Mouse (Mus musculus) kidney, postnatal 14 days (tissue): ENCODE results near the gene Maz.
A peak's percentile ranks its signal among the peaks of the same experiment; 100 is the strongest.

ENCODE experiments used
- DNase-seq: peaks from one replicate; pipeline ENCODE4 v3.0.0; 2022; ENCODE audit warnings: mixed read lengths

The Maz gene

DNA sequence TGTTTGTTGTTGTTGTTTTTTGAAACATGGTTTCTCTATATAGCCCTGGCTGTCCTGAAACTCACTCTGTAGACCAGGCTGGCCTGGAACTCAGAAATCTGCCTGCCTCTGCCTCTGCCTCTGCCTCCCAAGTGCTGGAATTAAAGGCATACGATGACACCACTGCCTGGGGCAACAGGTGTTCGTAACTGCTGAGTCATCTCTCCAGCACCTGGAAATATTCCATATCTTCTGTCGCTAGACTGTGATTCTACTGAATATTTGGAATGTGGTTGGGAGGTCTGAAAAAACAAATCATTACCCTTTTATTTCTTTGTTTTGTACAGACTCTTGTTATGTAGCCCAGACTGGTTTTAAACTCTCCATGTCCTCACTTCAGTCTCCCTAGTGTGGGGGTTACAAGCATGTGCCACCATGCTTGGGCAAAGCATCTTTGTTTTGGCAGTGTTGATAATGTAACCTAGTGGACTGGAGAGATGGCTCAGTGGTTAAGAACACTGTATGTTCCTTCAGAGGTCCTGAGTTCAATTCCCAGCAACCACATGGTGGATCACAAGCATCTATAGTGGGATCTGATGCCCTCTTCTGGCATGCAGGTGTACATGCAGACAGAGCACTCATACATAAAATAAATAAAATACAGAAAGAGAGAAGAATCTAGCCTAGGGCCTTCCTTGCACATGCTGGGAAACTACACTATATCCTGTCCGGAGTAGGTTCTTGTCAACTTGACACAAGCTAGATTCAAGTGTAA is 22.5 kb downstream of the Maz start:
- DNase-seq, result no peak

- no peak for DNase-seq
Measured at GRCm38 (mm10) chr7:127003620-127004019, 23.2 kb downstream of the Maz start.

DNA sequence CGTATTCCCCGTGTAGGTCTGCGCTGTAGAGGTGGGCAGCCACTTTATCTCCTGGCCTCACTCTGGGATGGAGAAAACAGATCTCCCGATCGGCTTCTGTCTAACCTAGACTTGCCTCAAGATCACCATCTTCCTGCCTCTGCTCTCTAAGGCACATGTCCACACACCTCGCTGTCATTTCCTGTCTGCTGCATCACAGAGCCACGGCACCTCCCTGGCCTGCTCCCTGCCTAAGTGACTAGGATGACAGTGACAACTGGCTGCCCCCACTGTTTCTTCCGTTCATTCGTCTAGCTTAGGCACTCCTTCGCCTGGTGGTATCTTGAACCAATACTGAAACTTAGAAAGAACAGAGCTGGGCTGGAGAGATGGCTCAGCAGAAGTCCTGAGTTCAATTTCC is 27.3 kb downstream of the Maz start:
- DNase-seq, result no peak

- no peak for DNase-seq
Measured at GRCm38 (mm10) chr7:126996449-126996848, 30.4 kb downstream of the Maz start.

DNA sequence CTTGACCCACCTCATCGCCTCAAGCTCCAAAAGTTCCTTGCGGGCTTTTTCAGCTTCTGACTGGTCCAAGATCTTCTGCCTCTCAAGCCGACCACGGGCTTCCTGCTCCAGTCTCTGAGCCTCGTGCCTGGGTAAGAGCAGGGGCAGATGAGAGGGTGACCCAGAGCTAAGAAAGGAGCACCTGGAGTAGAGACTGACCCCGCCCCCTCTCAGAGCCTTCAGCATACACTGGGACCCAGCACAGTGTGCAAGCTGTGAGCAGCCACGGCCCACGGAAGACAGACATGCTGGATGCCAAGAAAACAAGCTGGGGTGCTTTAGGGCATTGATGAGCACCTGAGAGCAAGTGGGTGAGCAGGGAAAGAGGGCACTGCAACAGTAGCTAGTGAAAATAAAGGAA is 38.0 kb downstream of the Maz start:
- no peak for DNase-seq

DNA sequence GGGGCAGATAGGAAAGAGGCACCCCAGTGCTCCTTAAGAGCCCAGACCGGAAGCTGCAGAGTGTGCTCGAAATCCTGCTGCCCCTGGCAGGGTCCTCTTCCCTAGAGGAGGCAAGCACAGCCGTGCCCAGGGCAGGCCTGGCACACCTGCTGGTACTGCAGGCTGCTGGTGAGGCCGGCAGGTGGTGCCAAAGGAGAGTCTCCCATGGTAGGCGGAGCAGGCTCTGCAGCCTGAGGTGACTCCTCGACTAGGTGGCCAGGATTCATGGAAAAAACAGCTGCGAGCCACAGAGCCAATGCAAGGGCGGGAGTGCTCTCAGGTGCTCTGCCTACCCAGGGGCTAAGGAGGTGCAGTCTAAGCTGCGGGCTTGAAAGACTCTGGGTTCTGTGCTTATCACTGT is 40.5 kb downstream of the Maz start:
- peak; percentile 73 for DNase-seq

DNA sequence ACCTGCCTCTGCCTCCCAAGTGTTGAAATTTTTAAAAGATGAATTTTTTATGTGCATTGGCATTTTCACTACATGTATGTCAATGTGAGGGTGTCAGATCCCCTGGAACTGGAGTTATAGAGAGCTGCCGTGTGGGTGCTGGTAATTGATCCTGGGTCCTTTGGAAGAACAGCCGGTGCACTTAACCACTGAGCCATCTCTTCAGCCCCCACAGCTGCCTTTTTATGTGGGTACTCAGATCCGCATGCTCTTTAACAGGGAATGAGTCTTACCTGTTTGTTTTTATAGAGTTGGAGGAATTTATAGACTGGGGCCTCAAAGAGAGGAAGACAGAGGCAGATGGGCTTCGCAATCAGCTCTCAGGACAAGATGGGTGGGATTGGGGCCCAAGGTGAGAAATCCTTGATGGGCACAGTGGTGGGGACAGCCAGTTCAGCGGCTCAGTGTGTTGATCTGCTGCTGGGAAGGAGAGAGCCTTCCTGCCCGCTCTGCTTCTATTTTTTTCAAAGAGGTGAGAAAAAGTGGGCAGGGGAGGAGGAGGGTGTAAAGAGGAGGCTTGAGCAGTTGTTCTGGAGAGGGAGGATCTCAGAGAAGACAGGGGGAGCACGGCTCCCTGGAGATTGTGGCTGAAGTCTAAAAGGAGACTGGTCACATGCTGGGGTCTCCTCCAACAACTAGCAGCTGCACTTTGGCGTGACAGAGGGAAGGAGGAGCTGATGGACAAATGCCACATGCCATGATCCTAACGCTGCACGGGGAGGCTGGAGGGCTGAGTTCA is 42.0 kb downstream of the Maz start:
- no peak for DNase-seq

DNA sequence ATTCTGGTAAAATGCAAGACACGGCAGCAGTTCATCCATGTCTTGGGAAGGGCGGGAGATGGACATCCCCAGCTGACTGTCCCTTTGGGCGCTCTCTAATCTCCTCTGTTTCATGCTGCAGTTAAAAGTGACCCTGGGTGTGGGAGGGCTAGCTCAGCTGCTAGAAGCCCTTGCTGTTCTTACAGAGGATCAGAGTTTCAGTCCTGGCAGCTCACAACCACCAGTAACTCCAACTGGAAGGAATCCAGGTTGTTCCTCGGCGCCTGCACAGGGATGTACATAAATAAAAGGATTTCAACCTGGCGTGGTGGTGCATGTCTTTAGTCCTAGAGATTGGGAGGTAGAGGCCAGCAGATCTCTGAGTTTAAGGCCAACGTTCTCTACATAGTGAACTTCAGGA is 43.7 kb downstream of the Maz start:
- DNase-seq, result no peak

DNA sequence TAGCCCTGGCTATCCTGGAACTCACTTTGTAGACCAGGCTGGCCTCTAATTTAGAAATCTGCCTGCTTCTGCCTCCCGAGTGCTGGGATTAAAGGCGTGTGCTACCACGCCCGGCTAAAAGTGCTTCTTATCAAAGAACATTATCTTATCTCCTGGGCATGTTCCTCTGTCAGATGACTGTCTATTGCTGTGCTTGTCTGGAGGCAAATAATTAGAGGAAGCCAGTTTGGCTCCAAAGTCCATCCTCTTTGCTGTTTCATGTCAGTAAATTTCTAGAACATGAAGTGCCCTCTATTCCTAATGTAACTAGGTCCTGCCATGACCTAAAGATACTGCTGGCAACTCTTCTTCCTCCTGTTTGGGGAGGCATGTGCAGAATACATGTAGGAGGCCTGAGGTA is 44.8 kb downstream of the Maz start:
- no peak for DNase-seq

GRCm38 (mm10) chr7:126981601-126982000 is 45.2 kb downstream of the Maz start:
- no peak for DNase-seq

GRCm38 (mm10) chr7:126978841-126979240 is 48.0 kb downstream of the Maz start:
- no peak for DNase-seq

DNA sequence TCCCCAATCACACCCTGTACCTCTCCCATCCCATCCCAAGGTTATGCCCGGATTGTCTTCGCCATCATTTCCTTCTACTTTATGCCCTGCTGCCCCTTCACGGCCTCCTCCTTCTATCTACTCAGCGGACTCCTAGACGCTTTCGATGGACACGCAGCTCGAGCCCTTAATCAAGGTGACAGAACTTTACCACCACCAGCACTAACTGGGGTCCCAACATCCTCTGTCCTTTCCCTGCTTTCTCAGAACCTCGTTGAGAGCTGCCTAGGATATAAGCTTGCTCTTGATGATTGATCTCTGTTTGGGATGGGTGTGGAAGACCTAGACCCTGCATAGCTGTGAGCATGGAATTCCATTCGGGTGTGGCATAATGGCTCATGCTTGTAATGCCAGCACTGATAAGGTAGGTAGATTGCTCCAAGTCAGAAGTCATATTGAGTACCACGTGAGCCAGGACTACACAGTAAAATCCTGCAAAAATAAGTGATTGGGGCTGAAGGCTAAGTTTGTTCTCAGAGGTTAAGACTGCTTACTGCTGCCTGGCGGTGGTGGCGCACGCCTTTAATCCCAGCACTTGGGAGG is 49.9 kb downstream of the Maz start:
- DNase-seq, result no peak

DNA sequence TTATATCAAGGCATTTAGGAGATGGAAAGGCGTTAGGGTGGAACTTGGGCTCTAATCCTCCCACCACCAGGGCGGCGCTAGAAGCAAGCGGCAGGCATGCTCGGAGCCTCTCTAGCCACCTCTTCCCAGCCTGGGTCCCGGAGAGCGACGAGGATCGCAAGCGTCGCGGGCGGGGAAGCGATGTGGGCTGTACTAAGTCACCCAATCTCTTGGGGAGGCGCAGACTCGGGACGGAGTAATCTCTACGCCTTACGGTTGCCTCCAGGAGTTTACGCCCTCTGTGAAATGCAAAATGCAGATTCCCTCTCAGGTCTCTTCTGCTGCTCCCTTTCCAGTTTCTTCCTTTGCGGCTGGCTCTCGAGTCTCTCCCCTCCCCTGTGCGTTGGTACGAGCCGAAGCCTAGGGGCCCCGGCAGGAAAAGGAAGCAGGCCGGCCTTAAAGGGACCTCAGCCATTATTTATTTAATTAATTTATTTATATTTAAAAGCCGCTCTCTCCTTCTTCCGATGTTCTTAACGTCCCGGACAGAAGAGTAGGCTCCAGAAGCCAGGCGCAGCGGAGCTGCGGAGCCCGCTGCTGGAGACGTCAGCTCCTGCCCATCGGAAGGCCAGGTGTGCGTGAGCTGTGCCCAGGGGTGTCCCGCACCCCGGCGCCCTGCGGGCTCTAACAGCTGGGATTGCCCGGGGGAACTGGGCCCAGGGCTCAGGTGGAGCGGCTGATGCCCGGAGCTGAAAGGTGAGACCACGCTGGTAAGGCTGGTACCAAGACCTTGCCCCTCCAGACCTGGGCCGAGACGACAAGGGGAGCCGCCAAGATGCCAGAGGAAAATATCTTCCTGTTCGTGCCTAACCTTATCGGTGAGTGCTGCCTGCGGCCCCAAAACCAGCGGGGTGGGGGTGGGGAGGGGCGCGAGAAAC is 50.6 kb downstream of the Maz start, which contains the start of gene Cdiptos:
Cdiptos (minus strand) TSS at position 149 of the 917 bp plus-strand sequence.
- peak; percentile 96 for DNase-seq

- no peak for DNase-seq
Measured at GRCm38 (mm10) chr7:126975893-126975949, 51.1 kb downstream of the Maz start, which contains the start of gene Cdipt. Cdipt (plus strand) TSS chr7:126975914.

- DNase-seq, result no peak
Measured at GRCm38 (mm10) chr7:126975493-126975892, 51.3 kb downstream of the Maz start.
